8 mouse cellular contexts compared by ENCODE assay signal in genomic region chr13:105294715-105295114, GRCm38 (mm10). TPM values are rescaled to one million over a fixed set of nuclear protein-coding genes. Genes with fewer than 3 reads are reported as not detected.
DNase-seq lines count a peak whose midpoint lies in the region; ATAC-seq and TF ChIP-seq lines count a peak whose summit lies in the region.

Gene Rnf180, minus strand, starts transcription at chr13:105294815.

- peak within 1 kb of the TSS; percentile 79 for H3K4me2 ChIP-seq in limb, embryonic 13.5 days (replicated peaks)

- no peaks in the 10 kb centered on the region for H3K36me3 ChIP-seq in thymus, adult 2 months (ENCODE audit: control insufficient read depth, insufficient read depth, low read length)
- 0 out of 2 replicates have a peak, but pooled peaks cover under 1% of the 10 kb centered on the region for H3K36me3 ChIP-seq in limb, embryonic 13.5 days

- H3K9ac ChIP-seq in limb, embryonic 13.5 days: peak within 1 kb of the TSS; percentile 85

- TF ChIP-seq CTCF in gastrocnemius, adult 2 months (IDR thresholded peaks at IDR 0.05): no peak
- TF ChIP-seq CTCF in thymus, adult 2 months (IDR thresholded peaks at IDR 0.05; ENCODE audit: borderline replicate concordance, control insufficient read depth, extremely low read depth, insufficient read depth, low read length, poor library complexity): no peak

- 75% methylated on average over 11 of the region's 11 CpGs for WGBS in thymus, adult 2 months
- WGBS in limb, embryonic 13.5 days: 45% methylated on average over 11 of the region's 11 CpGs

- no peak for TF ChIP-seq POLR2A in thymus, adult 2 months (IDR thresholded peaks at IDR 0.05; ENCODE audit: control insufficient read depth, extremely low read depth, insufficient read depth, low read length, poor library complexity)

- 0 out of 2 replicates have a peak within 1 kb of the TSS, but pooled peaks have one; percentile 31 for H3K27ac ChIP-seq in gastrocnemius, adult 2 months
- no peak within 1 kb of the TSS; the same call in 1 of the 2 replicates for H3K27ac ChIP-seq in thymus, adult 2 months (ENCODE audit: control insufficient read depth, insufficient read depth, low read length)
- H3K27ac ChIP-seq in limb, embryonic 13.5 days: peak within 1 kb of the TSS; percentile 72; the same call in 1 of the 2 replicates

- peak within 1 kb of the TSS; percentile 80 for H3K4me3 ChIP-seq in gastrocnemius, adult 2 months
- H3K4me3 ChIP-seq in thymus, adult 2 months (ENCODE audit: control insufficient read depth, insufficient read depth, low read length): peak within 1 kb of the TSS; percentile 48
- peak within 1 kb of the TSS; percentile 81 for H3K4me3 ChIP-seq in limb, embryonic 13.5 days

- peaks cover 16% of the 10 kb centered on the region for H3K4me1 ChIP-seq in thymus, adult 2 months (replicated peaks; ENCODE audit: control insufficient read depth, insufficient read depth, low read length)
- peaks cover 20% of the 10 kb centered on the region for H3K4me1 ChIP-seq in limb, embryonic 13.5 days

- ATAC-seq in limb, embryonic 13.5 days (ENCODE audit: low FRiP score, low read depth): no peak

- H3K9me3 ChIP-seq in limb, embryonic 13.5 days: no peaks in the 10 kb centered on the region

- intact Hi-C loops in gastrocnemius, adult 2 months (cut with DNase I): no loop called here
- intact Hi-C loops in gastrocnemius, postnatal 14 days (cut with DNase I; ENCODE audit: low total_unique reads): no loop called here
- intact Hi-C loops in gastrocnemius, postnatal 36 days (cut with DNase I): no loop called here

- peaks cover 5% of the 10 kb centered on the region for H3K27me3 ChIP-seq in thymus, adult 2 months (ENCODE audit: control insufficient read depth, insufficient read depth, low read length)
- no peaks in the 10 kb centered on the region for H3K27me3 ChIP-seq in limb, embryonic 13.5 days

- DNase-seq in gastrocnemius, adult 2 months: no peak
- no peak for DNase-seq in gastrocnemius, postnatal 14 days
- DNase-seq in thymus, adult 2 months: no peak
- no peak for DNase-seq in thymus, postnatal 0 days (ENCODE audit: low spot score)
- no peak for DNase-seq in gastrocnemius, postnatal 36 days
- no peak for DNase-seq in T-cell, adult 2 months (ENCODE audit: low spot score)
- DNase-seq in ovary, adult 18-20 months (ENCODE audit: low spot score): no peak

RNA-seq across cellular contexts. Expression of gene Rnf180, which starts in this region (rescaled TPM):
- under 1 TPM in 1 of 2 experiments, not detected in 1; 0.14 TPM for total RNA-seq in gastrocnemius, adult 2 months (2021)
- under 1 TPM; 0.49 to 0.75 TPM for total RNA-seq in gastrocnemius, postnatal 14 days (2021)
- polyA plus RNA-seq in thymus, adult 2 months (2012; rRNA removed): 2.7 and 3.4 TPM in 2 replicates
- polyA plus RNA-seq in thymus, postnatal 0 days (2015; fragmentation: Nextera tagmentation; extraction: Ambion mirVana): 4.9 and 6.4 TPM in 2 replicates
- 10.1 and 10.3 TPM in 2 replicates for polyA plus RNA-seq in limb, embryonic 13.5 days (2015; fragmentation: Nextera tagmentation; extraction: Ambion mirVana)
- under 1 TPM; 0.18 to 0.39 TPM for total RNA-seq in gastrocnemius, postnatal 36 days (2021)
